Mouse (Mus musculus) heart, adult 8-10 months (tissue): ENCODE data around the gene Gm9732. TPM values are rescaled to one million over a fixed set of nuclear protein-coding genes. Genes with fewer than 3 reads are reported as not detected.
A peak's percentile ranks its signal among the peaks of the same experiment; 100 is the strongest.
"Not testable (repeated sequence)": the region's sequence is repeated elsewhere in the genome, so short reads cannot be mapped to it uniquely, and the experiment has no call there.

Experiments used
- DNase-seq: peaks from one replicate; pipeline ENCODE4 v3.0.0; 2022; ENCODE audit warnings: low spot score
- total RNA-seq, 4 experiments: library from RNA; stranded (reverse); gene quantifications; 2 replicates each; pipeline ENCODE4 v1.2.4; 2022

The Gm9732 gene
- total RNA-seq, result not detected

DNA sequence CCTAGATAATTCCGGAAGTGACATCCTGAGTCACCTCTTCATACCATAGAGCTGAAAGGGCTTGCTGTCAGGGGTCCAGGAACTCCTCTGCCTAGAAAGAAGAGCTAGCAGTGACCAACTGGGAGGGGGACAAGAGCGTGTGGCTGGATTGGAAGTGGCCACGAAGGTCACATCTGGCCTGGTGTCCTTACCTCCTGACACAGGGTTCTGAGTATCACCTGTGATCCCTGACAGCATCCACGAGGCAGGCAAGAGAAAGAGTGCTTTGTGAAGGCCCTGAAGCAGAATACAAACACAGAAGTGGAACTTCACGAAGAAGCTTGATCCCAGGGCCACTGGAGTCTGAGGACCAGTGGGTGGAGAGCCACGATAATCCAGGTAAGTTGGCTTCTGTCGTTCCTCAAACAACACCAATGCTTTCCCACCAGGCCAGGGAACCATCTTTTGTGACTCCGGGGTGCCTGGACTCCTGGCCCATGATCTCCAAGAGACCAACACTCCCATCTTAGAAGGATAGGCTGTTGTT, at the start of gene Gm9732:
Gm9732 (plus strand) TSS at position 51 of the 526 bp plus-strand sequence.
- peak; percentile 6 for DNase-seq

DNA sequence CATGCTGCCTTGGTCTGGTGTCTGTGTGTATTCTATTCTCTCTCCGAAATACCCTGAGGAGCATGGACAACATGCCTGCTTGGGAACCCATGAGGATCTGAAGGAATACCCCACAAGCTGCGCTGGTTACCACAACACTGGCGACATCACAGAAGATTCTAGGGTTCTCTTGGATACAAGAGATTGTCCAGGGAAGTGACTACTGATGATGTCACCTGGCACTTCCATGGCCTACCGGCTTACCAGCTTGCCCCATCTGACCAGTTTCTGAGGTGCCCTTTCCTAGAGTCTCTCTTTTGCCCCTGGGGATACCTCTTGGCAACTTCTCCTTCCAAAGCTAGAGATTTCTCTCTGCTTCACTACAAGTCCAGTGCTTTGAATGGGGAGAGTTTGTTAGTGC, 39.6 kb upstream of the Gm9732 start, which contains the start of gene Gm8122:
Gm8122 (minus strand) TSS at position 101 of the 400 bp plus-strand sequence.
- not testable (repeated sequence) for DNase-seq

DNA sequence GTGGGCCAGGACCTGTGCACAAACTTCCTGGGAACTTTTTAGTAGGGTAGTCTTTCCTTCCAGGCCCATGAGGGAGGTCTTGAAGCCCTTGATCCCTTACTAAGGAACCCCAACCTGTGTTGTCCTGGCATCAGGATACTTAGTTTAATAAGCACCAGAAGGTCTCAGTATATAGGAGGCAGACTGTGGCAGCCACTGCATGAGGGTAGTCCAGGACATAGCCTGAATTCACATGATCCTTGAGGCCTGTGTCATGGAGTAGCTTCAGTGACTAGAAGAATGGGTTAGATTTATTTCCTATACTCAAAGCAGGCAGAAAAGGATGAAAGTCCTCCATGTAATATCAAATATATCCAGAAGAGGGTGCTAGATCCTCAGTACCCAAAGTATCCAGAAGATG, 37.1 kb upstream of the Gm9732 start:
- DNase-seq, result not testable (repeated sequence)

DNA sequence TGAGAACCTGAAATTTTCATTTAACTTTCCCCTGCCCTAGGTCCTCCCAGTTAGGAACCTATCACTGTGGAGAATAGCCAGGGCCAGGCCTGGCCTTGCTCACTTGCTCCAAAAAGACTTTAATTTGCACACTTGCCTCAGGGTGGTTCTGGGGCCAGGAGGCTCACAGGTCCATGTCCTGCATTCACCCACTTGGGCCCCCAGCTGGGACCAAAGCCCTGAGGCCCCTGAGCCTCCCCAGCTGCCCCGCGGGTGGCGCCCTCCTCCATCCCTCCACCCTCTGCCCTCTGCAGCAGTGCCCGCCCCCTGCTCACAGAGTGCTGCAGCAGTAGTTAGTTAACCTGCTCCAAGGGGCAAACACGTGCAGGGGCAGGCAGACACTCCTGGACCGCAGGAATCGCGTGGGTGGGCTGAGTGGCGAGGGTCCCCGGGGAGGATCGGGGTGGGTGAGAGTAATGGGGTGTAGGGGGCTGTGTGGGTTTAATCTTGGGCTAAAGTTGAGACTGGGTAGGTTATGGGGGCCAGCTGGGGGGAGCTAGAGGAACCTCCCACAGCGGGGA, 25.1 kb upstream of the Gm9732 start:
- DNase-seq, result not testable (repeated sequence)

DNA sequence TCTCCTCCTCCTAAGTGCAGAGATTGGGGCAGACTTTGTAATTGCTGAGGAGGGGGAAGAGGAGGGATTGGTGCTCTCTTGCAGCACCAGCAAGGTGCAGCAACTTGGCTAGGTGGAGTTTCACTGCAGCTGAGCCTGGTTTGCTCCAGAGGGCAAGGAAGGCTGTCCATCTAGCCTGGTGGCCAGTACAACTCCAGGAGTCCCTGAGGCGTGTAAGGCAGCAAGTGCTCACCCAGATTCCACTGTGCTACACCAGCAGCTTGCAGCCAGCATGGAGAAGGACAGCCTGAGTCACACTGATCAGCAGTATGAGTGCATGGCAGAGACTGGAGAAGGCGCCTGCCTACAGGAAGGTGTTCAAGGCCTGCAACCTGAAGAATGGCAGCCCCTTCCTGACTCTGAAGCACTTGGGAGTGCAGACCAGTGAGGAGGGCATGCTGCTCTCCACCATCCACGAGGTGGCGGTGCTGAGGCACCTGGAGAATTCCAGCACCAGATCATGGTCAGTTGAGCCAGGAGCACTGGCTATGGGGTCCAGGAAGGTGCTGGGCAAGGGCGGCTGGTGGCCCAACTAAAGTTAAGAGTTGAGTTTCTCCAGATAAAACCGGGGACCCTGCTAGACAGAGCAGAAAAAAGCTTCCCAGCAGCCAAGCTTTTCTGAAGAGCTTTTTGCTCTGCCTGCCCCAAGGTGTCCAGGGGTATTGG, 24.1 kb upstream of the Gm9732 start:
- not testable (repeated sequence) for DNase-seq

DNA sequence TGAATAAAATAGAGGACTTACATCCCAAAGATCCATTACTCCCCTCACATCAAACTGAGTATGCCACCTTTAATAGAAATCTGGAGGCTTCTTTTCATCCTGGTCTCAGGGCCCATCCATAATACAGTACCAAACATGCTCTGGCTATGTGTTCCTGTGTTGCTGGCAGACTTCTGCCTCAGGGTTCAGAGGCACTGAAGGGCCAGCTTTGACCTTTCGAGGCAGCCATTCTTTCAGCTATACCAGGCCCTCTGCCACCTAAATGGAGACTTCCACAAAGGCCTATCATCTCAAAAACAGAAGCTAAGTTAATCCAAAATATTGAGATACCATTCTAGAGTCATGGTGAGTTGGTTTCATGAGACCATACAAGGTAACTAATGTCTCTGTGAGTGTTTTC, 18.3 kb upstream of the Gm9732 start:
- not testable (repeated sequence) for DNase-seq

DNA sequence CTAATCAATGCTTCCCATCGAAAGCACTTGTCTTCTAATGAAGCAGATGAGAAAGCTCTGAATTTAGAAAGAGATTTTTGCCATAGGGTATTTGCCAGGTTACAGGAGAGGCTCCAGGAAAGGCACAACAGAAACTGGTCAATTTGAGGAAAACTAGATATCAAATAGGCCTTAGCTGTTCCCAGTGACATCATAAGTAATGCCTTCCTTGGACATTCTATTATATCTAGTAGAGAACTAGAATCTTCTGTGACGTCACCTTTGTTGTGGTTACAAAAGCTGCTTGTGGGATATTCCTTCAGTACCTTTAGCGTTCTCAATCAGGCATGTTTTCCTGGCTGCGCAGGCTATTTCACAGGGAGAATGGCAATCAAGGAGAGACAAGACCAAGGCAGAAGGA, 16.5 kb upstream of the Gm9732 start, which contains the start of gene Gm8126:
Gm8126 (plus strand) TSS at position 301 of the 400 bp plus-strand sequence.
- DNase-seq, result not testable (repeated sequence)

DNA sequence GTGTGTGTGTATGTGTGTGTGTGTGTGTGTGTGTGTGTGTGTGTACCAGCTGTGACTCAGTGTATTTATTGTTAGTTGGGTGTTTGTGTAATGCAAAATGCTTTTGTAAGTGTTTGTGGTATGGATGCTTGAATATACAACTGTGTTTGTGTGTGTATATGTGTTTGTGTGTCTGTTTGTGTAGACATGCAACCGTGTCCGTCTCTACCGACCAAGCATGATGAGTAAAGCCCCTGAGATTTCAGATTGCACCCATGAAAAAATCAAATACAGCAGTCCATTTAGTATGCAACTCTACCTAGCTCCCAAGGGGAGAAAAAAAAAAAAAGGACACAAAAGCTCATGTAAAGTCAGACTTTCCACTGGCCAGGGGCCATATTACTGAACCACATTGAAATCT, 11.4 kb upstream of the Gm9732 start:
- DNase-seq, result not testable (repeated sequence)

DNA sequence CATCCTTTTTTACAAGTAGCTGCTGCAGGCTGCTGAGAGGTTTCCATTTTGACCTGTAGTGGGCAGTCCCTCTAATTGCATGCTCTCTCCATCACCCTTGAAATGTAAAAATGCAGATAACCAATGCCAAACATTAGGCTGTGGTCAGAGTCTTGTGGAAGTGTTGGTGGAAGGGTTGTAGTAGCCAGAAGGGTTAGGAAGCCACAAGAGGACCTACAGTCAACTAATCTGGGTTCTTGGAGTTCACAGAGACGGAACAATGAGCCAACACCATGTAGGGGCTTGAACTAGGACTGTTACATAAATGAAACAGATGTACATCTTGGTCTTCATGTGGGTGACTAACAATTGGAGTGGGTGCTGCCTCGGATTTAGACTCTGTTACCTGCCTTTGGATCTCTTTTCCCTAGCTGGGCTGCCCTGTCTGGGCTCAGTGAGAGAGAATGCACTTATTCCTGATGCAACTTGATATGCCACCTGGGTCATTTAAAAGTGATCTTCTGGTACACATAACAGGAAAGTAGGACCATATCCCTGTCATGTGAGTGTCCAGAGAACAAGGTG, 6.2 kb upstream of the Gm9732 start:
- DNase-seq, result peak; percentile 8

DNA sequence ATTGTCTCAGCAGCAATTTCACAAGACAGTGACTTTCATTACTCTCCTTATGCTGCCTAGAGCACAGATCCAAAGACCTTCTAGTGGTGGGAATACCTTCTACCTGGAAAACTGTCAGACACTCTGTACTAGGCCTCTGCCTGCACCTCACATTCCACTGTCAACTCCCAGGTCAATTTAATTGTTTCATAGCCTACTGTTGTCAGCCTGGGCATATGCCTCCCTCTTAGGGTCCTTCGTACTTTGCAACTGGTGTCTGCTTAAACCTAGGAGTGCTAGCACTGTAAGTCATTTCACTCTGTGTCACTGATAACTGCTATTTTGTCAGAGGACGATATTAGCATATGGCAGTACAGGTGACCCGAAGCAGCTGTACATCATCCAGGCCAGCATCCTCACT, 5.6 kb upstream of the Gm9732 start:
- not testable (repeated sequence) for DNase-seq

DNA sequence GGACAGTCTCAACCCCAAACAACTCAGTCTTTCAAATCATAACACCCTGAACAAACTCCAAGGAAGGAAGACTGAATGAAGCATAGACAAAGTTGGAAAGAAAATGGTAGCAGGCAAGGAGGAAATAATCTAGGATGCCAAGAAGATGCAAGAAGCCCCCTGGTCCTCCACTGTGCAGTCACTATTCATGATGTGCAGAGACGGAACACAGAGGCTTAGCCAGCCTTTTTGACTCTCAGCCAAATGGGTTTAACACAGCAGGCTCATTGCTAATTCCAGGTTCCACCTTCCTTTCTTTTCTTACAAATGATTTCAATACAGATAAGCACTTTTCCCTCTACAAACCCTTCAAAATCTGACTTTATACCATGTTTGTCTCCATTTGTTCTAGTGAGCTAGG, 1.7 kb upstream of the Gm9732 start:
- peak; percentile 16 for DNase-seq

DNA sequence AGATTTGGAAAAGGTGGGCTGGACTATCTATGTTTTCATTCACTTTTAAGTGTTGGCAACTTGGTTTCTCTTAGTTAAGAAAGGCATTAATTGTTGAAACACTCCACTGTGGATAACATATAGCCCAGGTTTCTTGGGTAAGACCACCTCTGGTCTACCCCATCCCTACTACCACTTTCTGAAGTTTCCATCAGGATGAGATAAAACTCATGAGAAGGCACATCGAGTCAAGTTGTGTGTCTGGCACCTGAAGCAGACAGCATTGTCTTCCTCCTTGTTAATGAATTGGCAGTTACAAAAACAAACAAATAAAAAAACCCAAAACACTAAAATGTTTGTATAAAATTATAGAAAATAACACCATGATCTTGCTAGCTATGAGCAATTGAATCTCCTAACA, 916 bp downstream of the Gm9732 start:
- DNase-seq, result peak; percentile 14

DNA sequence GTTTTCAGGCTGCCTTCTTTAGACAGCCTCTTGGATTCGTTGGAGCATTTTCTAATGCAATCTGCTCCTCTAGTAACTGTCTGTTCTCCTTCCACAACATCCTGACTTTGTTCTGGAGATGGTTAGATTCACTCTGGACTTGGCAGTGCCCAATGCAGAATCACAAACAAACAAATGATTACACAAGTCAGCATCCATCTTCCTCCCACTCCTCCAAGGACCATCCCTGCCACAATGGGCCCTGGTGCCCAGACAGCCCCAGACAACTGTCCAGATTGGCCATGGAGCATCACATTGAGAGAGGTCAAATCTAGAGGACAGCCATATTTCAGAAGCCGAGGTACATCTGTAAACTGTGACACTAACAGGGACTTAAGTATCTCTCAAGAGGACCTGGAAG, 2.6 kb downstream of the Gm9732 start:
- DNase-seq, result not testable (repeated sequence)

DNA sequence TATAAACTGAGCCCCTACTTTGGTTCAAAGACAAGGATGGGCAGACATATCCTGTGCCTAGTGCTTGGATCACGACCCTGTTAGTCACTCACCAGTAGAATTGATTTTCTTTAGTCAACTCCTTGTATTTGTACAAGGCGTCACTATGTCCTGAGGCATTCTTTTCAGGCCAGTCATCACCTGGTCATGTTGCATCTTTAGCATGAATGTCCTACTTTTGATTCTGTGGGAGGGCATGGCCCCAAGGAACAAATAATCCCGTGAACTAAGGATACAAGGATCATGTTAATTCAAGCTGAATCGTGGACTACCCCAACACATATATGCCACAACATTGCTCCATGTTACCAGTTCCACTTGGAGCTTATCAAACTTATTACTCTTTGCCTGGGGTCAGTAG, 3.3 kb downstream of the Gm9732 start:
- peak; percentile 20 for DNase-seq

DNA sequence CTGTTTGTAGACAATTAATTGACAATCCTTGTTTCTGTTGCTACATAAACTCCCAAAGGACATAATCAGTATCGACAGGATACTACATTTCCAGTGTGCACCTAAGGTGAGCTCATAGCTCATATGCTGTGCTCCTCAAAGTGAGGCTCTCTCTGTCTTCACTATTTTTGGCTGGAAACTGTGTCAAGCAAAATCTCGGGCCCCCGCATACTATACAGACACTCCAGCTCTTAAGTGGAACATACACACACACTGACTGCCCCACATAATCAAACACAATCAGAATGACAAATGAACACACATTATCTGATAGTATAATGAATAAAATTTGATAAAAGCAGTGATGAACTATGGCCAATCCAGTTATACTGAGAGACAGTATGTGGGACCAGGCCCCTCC, 3.8 kb downstream of the Gm9732 start:
- DNase-seq, result peak; percentile 16

DNA sequence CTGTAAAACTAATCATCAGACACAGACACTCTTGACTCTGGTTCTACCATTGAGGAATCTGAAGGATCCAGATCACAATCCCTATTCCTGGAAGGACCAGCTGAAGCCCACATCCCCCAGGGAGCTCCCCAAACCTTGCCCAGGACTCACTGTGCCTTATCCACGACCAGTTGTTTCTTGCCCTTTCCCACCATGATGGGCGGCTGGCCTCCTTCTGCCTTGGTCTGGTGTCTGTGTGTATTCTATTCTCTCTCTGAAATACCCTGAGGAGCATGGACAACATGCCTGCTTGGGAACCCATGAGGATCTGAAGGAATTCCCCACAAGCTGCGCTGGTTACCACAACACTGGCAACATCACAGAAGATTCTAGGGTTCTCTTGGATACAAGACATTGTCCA, 18.7 kb downstream of the Gm9732 start, which contains the start of gene Gm8127:
Gm8127 (minus strand) TSS at position 330 of the 400 bp plus-strand sequence.
- DNase-seq, result not testable (repeated sequence)

DNA sequence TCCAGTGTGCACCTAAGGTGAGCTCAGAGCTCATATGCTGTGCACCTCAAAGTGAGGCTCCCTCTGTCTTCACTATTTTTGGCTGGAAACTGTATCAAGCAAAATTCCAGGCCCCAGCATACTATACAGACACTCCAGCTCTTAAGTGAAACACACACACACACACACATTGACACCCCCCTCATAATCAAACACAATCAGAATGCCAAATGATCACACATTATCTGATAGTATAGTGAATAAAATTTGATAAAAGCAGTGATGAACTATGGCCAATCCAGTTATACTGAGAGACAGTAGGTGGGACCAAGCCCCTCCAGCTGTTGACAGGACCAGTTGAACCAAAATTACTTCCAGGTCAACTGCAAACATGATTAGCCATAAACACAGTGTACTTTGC, 44.7 kb downstream of the Gm9732 start:
- not testable (repeated sequence) for DNase-seq

DNA sequence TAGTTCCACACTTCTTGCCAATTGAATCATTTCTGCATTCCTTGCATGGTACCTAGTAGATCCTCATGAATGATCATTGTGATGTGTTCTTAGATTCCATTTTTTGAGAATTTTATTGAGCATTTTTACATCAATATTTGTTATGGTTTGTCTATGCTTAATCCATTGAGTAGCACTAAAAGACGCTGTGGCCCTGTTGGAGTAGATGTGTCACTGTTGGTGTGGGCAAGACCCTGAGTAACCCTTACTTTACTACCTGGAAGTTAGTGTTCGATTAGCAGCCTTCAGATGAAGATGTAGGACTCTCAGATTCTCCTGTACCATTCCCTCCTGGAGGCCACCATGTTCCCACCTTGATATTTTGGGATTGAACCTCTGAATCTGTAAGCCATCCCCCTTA, 53.8 kb downstream of the Gm9732 start:
- not testable (repeated sequence) for DNase-seq

DNA sequence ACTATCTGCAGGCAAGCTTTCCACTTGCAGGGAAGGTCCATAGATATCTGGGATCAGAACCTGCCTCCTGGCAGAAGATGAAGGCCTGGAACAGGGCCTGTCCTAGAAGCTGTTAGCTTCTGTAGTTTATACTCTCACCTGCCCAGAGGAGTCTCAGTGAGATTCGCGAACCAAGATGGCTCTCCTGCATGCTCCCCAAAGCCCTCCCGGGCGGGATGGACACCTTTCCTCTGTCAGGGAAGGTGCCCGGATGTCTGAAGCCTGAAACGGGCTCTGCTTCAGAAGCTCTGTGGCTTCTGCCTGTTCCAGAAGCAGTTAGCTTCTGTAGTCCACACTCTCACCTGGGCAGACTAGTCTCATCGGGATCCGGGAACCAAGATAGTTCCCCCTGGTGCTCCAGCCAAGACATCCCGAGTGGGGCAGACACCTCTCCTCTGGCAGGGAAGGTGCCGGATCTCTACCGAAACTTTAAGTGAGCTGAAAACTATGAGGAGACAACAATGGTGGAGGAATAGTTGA, 56.6 kb downstream of the Gm9732 start:
- not testable (repeated sequence) for DNase-seq

DNA sequence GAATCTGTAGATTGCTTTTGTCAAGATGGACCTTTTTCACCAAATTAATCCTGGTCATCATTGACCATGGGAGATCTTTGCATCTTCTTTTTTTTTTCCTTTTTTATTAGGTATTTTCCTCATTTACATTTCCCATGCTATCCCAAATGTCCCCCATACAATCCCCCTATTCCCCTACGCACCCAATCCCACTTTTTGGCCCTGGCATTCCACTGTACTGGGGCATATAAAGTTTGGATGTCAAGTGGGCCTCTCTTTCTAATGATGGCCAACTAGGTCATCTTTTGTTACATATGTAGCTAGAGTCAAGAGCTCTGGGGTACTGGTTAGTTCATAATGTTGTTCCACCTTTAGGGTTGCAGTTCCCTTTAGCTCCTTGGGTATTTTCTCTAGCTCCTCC, 62.8 kb downstream of the Gm9732 start:
- DNase-seq, result not testable (repeated sequence)

DNA sequence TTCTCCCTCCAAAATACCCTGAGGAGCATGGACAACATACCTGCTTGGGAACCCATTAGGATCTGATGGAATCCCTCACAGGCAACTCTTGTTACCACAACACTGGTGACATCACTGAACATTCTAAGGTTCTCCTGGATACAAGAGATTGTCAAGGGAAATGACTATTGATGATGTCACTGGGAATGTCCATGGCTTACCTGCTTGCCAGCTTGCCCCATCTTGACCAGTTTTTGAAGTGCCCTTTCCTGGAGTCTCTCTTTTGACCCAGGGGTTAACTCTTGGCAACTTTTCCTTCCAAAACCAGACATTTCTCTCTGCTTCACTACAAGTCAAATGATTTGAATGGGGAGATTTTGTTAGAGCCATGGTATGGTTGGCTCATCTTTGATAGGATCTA, 72.9 kb downstream of the Gm9732 start, which contains the start of gene 1700001F09Rik:
1700001F09Rik (minus strand) TSS at position 101 of the 400 bp plus-strand sequence.
- DNase-seq, result not testable (repeated sequence)

DNA sequence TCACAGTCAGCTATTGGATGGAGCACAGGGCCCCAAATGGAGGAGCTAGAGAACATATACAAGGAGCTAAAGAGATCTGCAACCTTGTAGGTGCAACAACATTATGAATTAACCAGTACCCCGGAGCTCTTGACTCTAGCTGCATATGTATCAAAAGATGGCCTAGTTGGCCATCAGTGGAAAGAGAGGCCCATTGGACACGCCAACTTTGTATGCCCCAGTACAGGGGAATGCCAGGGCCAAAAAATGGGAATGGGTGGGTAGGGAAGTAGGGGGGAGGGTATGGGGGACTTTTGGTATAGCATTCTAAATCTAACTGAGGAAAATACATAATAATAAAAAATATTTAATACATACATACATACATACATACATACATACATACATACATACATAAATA, 78.1 kb downstream of the Gm9732 start:
- not testable (repeated sequence) for DNase-seq
